Mouse (Mus musculus) heart, embryonic 12.5 days (tissue): ENCODE data around the gene Lrrc8d. TPM values are rescaled to one million over a fixed set of nuclear protein-coding genes. Genes with fewer than 3 reads are reported as not detected.

Experiments
- ATAC-seq: fragments of 200-750 bp; cut with Nextera tagmentation; 2 replicates; pipeline ENCODE4 v1.8.0; 2017; ENCODE audit warnings: moderate TSS enrichment, moderate library complexity; ENCODE audit not compliant: insufficient number of reproducible peaks, low FRiP score
- H3K27ac ChIP-seq: fragments of 300-500 bp; sonication (generic); 2 replicates; pipeline ENCODE4 v1.5.1; 2016; ENCODE audit warnings: mild to moderate bottlenecking, moderate library complexity; ENCODE audit not compliant: poor library complexity, severe bottlenecking
- H3K27me3 ChIP-seq: fragments of 300-500 bp; sonication (generic); replicated peaks from 2 replicates; pipeline ENCODE4 v1.6.1; 2016; ENCODE audit warnings: mild to moderate bottlenecking, moderate library complexity
- H3K36me3 ChIP-seq: fragments of 300-500 bp; sonication (generic); 2 replicates; pipeline ENCODE4 v1.6.1; 2016; ENCODE audit warnings: mild to moderate bottlenecking, moderate library complexity
- H3K4me1 ChIP-seq: fragments of 300-500 bp; sonication (generic); replicated peaks from 2 replicates; pipeline ENCODE4 v1.6.1; 2016; ENCODE audit warnings: mild to moderate bottlenecking
- H3K4me2 ChIP-seq: fragments of 300-500 bp; sonication (generic); 2 replicates; pipeline ENCODE4 v1.6.1; 2016; ENCODE audit warnings: mild to moderate bottlenecking, moderate library complexity
- H3K4me3 ChIP-seq: fragments of 300-500 bp; sonication (generic); 2 replicates; pipeline ENCODE4 v1.5.1; 2016; ENCODE audit warnings: mild to moderate bottlenecking
- H3K9ac ChIP-seq: fragments of 300-500 bp; sonication (generic); 2 replicates; pipeline ENCODE4 v1.6.1; 2016; ENCODE audit warnings: mild to moderate bottlenecking, moderate library complexity
- H3K9me3 ChIP-seq: fragments of 300-500 bp; sonication (generic); replicated peaks from 2 replicates; pipeline ENCODE4 v1.6.1; 2016; ENCODE audit warnings: mild to moderate bottlenecking, moderate library complexity
- WGBS: fragments of 180-500 bp; shearing (Covaris S2); methylation state at CpG from one replicate; pipeline ENCODE4 v1.1.7; 2016; 5-methylcytosine and 5-hydroxymethylcytosine counted together
- polyA plus RNA-seq: library from polyadenylated mRNA; unstranded; fragments of >200 nt; fragmentation: Nextera tagmentation; extraction: Ambion mirVana; gene quantifications from 2 replicates; pipeline ENCODE4 v1.2.1, GENCODE M21; 2016

Gene Lrrc8d
- polyA plus RNA-seq, 1 experiment from 2014 or later = 10.7 TPM

GRCm38 (mm10) chr5:105701844-105702243 is 2.1 kb downstream of the Lrrc8d start:
- H3K4me1 ChIP-seq = peaks cover 17% of the 10 kb centered on the region
- no peak overlapping the region for H3K4me3 ChIP-seq
- H3K9me3 ChIP-seq = no peaks in the 10 kb centered on the region
- H3K27me3 ChIP-seq = peaks cover 55% of the 10 kb centered on the region
- no peak overlapping the region for H3K27ac ChIP-seq
- no peak overlapping the region for H3K4me2 ChIP-seq
- no peak for ATAC-seq
- no peak overlapping the region for H3K9ac ChIP-seq
- 73% methylated on average over 8 of the region's 8 CpGs for WGBS
- H3K36me3 ChIP-seq = no peaks in the 10 kb centered on the region

DNA sequence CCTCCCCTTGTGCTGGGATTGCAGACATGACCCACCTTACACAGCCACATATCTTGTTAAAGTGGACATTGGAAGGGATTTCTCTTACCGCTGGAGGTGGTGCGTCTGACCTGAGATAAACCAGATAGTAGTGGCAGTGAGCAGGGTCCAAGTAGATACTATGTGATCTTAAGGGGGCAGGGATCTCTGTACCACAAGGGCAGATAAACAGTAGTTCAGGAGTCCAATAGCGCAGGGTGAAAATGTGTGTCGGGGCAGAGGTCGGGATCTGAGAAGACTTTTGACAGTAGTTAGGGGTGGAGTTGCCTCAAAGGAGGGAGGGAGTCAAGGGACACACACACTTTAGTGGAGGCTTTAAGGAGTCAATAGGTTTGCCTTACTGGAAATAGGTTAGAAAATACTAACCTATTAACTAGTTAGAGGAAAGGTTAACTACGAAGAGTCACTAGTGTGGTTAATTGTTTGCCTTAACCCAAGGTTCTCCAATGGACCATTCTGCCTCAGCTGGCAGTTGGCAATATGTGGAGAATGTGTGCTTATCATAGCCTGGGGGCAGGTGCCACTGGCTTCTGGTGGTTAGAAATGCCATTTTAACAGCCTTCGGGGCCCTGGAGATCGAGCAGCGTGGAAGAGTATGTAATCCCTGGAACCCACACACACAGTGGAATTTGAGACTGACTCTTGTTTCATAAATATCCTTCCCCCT is 3.0 kb downstream of the Lrrc8d start:
- Histone ChIP-seq H3K9me3 (no peaks in the 10 kb centered on the region), H3K9ac (no peak overlapping the region), H3K27ac (no peak overlapping the region), H3K27me3 (peaks cover 56% of the 10 kb centered on the region), H3K36me3 (no peaks in the 10 kb centered on the region), H3K4me2 (no peak overlapping the region), H3K4me1 (peaks cover 17% of the 10 kb centered on the region), H3K4me3 (no peak overlapping the region)
- ATAC-seq = no peak
- 76% methylated on average over 9 of the region's 9 CpGs for WGBS

GRCm38 (mm10) chr5:105703286-105703655 is 3.5 kb downstream of the Lrrc8d start:
- no peak overlapping the region for H3K4me3 ChIP-seq
- peaks cover 56% of the 10 kb centered on the region for H3K27me3 ChIP-seq
- peaks cover 17% of the 10 kb centered on the region for H3K4me1 ChIP-seq
- H3K4me2 ChIP-seq = no peak overlapping the region
- no peaks in the 10 kb centered on the region for H3K9me3 ChIP-seq
- no peak overlapping the region for H3K9ac ChIP-seq
- 84% methylated on average over 11 of the region's 11 CpGs for WGBS
- no peak overlapping the region for H3K27ac ChIP-seq
- no peak for ATAC-seq
- H3K36me3 ChIP-seq = no peaks in the 10 kb centered on the region

DNA sequence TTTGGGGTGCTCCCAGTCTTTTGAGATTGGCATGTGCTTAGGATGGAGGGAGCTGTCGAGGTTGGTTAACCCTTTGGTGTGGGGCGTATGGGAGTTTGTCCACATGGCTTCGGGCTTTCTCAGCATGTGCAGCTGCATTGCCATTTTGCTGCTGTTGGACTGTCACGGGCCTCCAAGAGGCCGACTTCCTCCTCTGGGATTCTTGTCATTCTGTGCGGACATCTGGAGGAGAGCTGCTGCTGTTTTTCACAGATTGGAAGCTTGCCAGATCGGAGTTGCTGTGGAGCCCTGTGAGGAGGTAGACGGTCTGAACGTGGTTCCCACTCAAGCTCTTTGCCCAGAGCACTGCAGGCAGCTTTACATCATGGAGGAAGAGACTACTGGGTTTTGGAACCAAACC is 4.8 kb downstream of the Lrrc8d start:
- Histone ChIP-seq H3K4me2 (no peak overlapping the region), H3K9ac (no peak overlapping the region), H3K4me3 (no peak overlapping the region), H3K36me3 (no peaks in the 10 kb centered on the region), H3K27ac (no peak overlapping the region), H3K4me1 (peaks cover 19% of the 10 kb centered on the region), H3K27me3 (peaks cover 50% of the 10 kb centered on the region), H3K9me3 (no peaks in the 10 kb centered on the region)
- WGBS = 34% methylated on average over 9 of the region's 9 CpGs
- no peak for ATAC-seq

DNA sequence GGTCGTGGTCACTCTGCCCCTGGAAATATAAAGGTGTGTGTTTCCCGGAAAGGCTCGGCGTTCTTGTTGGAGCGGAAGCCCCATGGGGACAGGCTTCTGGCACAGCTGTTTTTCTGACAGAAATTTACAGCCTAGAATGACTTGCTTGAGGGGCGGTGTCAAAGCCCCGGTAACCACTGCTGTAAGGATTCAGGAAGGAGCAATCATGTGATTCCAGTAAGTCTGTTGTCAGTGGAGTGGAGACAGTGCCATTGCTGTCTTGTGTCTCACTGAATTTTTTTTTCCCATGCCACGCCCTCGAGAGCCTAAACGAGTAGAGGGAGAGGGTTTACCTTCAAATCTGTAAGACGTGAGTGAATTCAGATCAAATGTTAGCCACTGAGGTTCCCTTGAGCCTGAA is 6.9 kb downstream of the Lrrc8d start:
- Histone ChIP-seq H3K4me1 (peaks cover 19% of the 10 kb centered on the region), H3K27ac (no peak overlapping the region), H3K4me2 (no peak overlapping the region), H3K9ac (no peak overlapping the region), H3K36me3 (no peaks in the 10 kb centered on the region), H3K4me3 (no peak overlapping the region), H3K9me3 (no peaks in the 10 kb centered on the region), H3K27me3 (peaks cover 52% of the 10 kb centered on the region)
- ATAC-seq = no peak
- WGBS = 73% methylated on average over 11 of the region's 11 CpGs

- H3K9ac ChIP-seq = no peak overlapping the region
- WGBS = 75% methylated on average over 5 of the region's 5 CpGs
These were observed 8.5 kb downstream of the Lrrc8d start for GRCm38 (mm10) chr5:105708276-105708675.

GRCm38 (mm10) chr5:105710473-105710872 is 10.7 kb downstream of the Lrrc8d start:
- 84% methylated on average over 7 of the region's 7 CpGs for WGBS
- H3K4me3 ChIP-seq = no peak overlapping the region
- no peak overlapping the region for H3K9ac ChIP-seq
- no peaks in the 10 kb centered on the region for H3K9me3 ChIP-seq
- H3K4me1 ChIP-seq = peaks cover 15% of the 10 kb centered on the region
- H3K36me3 ChIP-seq = no peaks in the 10 kb centered on the region
- H3K27ac ChIP-seq = no peak overlapping the region
- H3K27me3 ChIP-seq = peaks cover 53% of the 10 kb centered on the region
- ATAC-seq = no peak
- H3K4me2 ChIP-seq = no peak overlapping the region

More at GRCm38 (mm10) chr5:105708276-105708675, 8.5 kb downstream of the Lrrc8d start:
- H3K27me3 ChIP-seq = peaks cover 46% of the 10 kb centered on the region
- no peaks in the 10 kb centered on the region for H3K36me3 ChIP-seq
- H3K4me3 ChIP-seq = no peak overlapping the region
- H3K4me1 ChIP-seq = peaks cover 19% of the 10 kb centered on the region
- H3K9me3 ChIP-seq = no peaks in the 10 kb centered on the region
- no peak overlapping the region for H3K27ac ChIP-seq
- ATAC-seq = no peak
- H3K4me2 ChIP-seq = no peak overlapping the region

- 85% methylated on average over 6 of the region's 6 CpGs for WGBS
- Histone ChIP-seq H3K4me2 (no peak overlapping the region), H3K9ac (no peak overlapping the region), H3K27ac (no peak overlapping the region), H3K4me3 (no peak overlapping the region), H3K9me3 (no peaks in the 10 kb centered on the region), H3K4me1 (peaks cover 35% of the 10 kb centered on the region), H3K36me3 (no peaks in the 10 kb centered on the region), H3K27me3 (peaks cover 49% of the 10 kb centered on the region)
- ATAC-seq = no peak
These were observed 14.7 kb downstream of the Lrrc8d start for GRCm38 (mm10) chr5:105714446-105714845.

- peaks cover 55% of the 10 kb centered on the region for H3K27me3 ChIP-seq
- 0 out of 2 replicates have a peak, but pooled peaks cover under 1% of the 10 kb centered on the region for H3K9me3 ChIP-seq
- no peak for ATAC-seq
- H3K4me3 ChIP-seq = no peak overlapping the region
- no peak overlapping the region for H3K9ac ChIP-seq
- no peaks in the 10 kb centered on the region for H3K36me3 ChIP-seq
- H3K27ac ChIP-seq = no peak overlapping the region
- no peak overlapping the region for H3K4me2 ChIP-seq
- whole genome bisulfite sequencing = 86% methylated on average over 8 of the region's 8 CpGs
- H3K4me1 ChIP-seq = peaks cover 35% of the 10 kb centered on the region
These were observed 15.3 kb downstream of the Lrrc8d start for GRCm38 (mm10) chr5:105715095-105715494.

DNA sequence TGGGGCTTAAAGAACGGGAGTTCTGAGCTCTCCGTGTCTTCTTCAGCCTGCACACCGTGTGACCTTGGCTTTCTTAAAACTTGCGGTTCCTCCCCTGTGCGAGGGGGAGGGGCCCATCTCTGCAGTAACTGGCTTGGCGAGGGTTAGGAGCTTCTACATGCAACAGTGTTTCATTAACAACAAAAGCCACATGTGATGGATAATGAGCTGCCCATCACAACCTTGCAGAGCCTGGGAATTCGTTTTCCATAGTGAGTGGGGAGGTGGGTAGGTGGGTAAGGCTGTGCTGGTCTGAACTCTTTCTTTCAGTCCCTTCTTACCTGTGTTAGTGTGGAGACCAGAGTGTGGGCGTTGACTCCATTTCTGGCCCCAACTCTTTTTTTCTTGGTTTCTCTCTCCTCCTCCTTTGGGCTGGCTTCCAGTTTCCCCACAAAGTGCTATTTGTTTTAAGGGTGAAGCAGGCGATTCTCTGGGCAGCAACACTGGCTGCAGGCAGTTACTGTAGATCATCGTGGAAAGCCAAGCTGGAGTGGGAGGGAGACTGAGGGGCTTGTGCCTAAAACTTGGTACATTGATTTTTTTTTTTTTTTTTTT is 15.9 kb downstream of the Lrrc8d start:
- Histone ChIP-seq H3K27ac (no peak overlapping the region), H3K4me2 (no peak overlapping the region), H3K9me3 (0 out of 2 replicates have a peak, but pooled peaks cover 4% of the 10 kb centered on the region), H3K27me3 (peaks cover 54% of the 10 kb centered on the region), H3K4me1 (peaks cover 35% of the 10 kb centered on the region), H3K36me3 (no peaks in the 10 kb centered on the region), H3K4me3 (no peak overlapping the region), H3K9ac (no peak overlapping the region)
- ATAC-seq = no peak
- 64% methylated on average over 10 of the region's 10 CpGs for WGBS

DNA sequence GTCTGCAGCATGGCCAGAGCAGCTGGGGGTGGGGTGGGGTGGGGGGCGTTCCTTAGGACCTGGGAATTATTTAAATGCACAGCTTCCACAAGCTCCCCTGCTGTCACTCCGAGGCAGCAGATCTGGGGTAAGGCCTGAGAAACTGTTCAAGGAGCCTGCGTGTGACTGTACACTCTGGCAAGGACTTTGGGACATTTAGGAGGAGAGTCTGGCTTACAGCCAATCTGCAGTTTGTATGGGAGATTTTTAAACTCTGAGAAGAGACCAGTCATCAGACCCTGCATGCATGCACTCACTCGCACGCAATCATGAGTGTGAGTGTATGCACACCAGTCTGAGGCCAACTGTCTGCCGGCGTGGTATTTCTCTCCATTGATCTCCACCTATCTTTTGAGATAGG is 17.5 kb downstream of the Lrrc8d start:
- Histone ChIP-seq H3K27ac (no peak overlapping the region), H3K4me3 (no peak overlapping the region), H3K4me1 (peaks cover 35% of the 10 kb centered on the region), H3K36me3 (no peaks in the 10 kb centered on the region), H3K9me3 (0 out of 2 replicates have a peak, but pooled peaks cover 4% of the 10 kb centered on the region), H3K27me3 (peaks cover 60% of the 10 kb centered on the region), H3K9ac (no peak overlapping the region), H3K4me2 (no peak overlapping the region)
- 50% methylated on average over 7 of the region's 7 CpGs for WGBS
- ATAC-seq = no peak
